Mouse (Mus musculus) adipocyte (in vitro differentiated cells): ENCODE results near the gene Gabrd.
"Not testable (repeated sequence)": the region's sequence is repeated elsewhere in the genome, so short reads cannot be mapped to it uniquely, and the experiment has no call there.

Source experiments
- DNase-seq: peaks from one replicate; pipeline ENCODE4 v3.0.0-alpha.2; 2016; ENCODE audit warnings: low spot score

The Gabrd gene

GRCm38 (mm10) chr4:155397511-155398221 is at the start of gene Gabrd:
Gene Gabrd (minus strand): TSS chr4:155398112.
- DNase-seq = no peak

GRCm38 (mm10) chr4:155442808-155443207 is 44.9 kb upstream of the Gabrd start:
- no peak for DNase-seq

GRCm38 (mm10) chr4:155433993-155434392 is 36.1 kb upstream of the Gabrd start:
- DNase-seq = peak; percentile 10

GRCm38 (mm10) chr4:155432358-155432757 is 34.4 kb upstream of the Gabrd start:
- no peak for DNase-seq

- DNase-seq = no peak
Measured at GRCm38 (mm10) chr4:155429202-155429601, 31.3 kb upstream of the Gabrd start.

GRCm38 (mm10) chr4:155428442-155428841 is 30.5 kb upstream of the Gabrd start:
- DNase-seq = no peak

- no peak for DNase-seq
Measured at GRCm38 (mm10) chr4:155426272-155426671, 28.4 kb upstream of the Gabrd start.

GRCm38 (mm10) chr4:155423988-155424387 is 26.1 kb upstream of the Gabrd start:
- no peak for DNase-seq

- DNase-seq = not testable (repeated sequence)
Measured at GRCm38 (mm10) chr4:155421412-155422370, 23.8 kb upstream of the Gabrd start.

- no peak for DNase-seq
Measured at GRCm38 (mm10) chr4:155420137-155420536, 22.2 kb upstream of the Gabrd start.

GRCm38 (mm10) chr4:155414656-155415235 is 16.8 kb upstream of the Gabrd start:
- DNase-seq = no peak

- DNase-seq = no peak
Measured at GRCm38 (mm10) chr4:155413641-155414335, 15.9 kb upstream of the Gabrd start.

GRCm38 (mm10) chr4:155412124-155412523 is 14.2 kb upstream of the Gabrd start:
- DNase-seq = no peak

- DNase-seq = no peak
Measured at GRCm38 (mm10) chr4:155409058-155409776, 11.3 kb upstream of the Gabrd start, which contains the start of gene Cfap74. Gene Cfap74 (plus strand): TSS chr4:155409190.

- DNase-seq = peak; percentile 41
Measured at GRCm38 (mm10) chr4:155408695-155409057, 10.8 kb upstream of the Gabrd start.

- no peak for DNase-seq
Measured at GRCm38 (mm10) chr4:155402489-155402888, 4.6 kb upstream of the Gabrd start.

- no peak for DNase-seq
Measured at GRCm38 (mm10) chr4:155401121-155401520, 3.2 kb upstream of the Gabrd start.

GRCm38 (mm10) chr4:155398222-155398540 is 269 bp upstream of the Gabrd start:
- no peak for DNase-seq

GRCm38 (mm10) chr4:155396751-155397150 is 1.2 kb downstream of the Gabrd start:
- no peak for DNase-seq

GRCm38 (mm10) chr4:155395471-155395870 is 2.4 kb downstream of the Gabrd start:
- no peak for DNase-seq

GRCm38 (mm10) chr4:155387166-155387565 is 10.7 kb downstream of the Gabrd start:
- no peak for DNase-seq
